Mouse (Mus musculus): ENCODE measurements at regions not wholly inside any gene's neighbourhood (a gene's known extent, or its start where the extent isn't known, plus 50 kb on each side); places are given as distances from the start of the nearest gene placed in this dataset.

- ATAC-seq (ENCODE audit: low FRiP score) (no peak), DNase-seq (ENCODE audit: low spot score) (no peak)
- Histone ChIP-seq H3K27me3 (ENCODE audit: control insufficient read depth, insufficient read depth, low read length) (no peaks in the 10 kb centered on the region), H3K9ac (ENCODE audit: low read depth, low read length) (no peak overlapping the region), H3K4me3 (ENCODE audit: low read depth, low read length) (no peak overlapping the region), H3K4me1 (replicated peaks; ENCODE audit: control insufficient read depth, insufficient read depth, low read length) (no peaks in the 10 kb centered on the region), H3K36me3 (ENCODE audit: control insufficient read depth, insufficient read depth, low read length) (no peaks in the 10 kb centered on the region), H3K27ac (ENCODE audit: low read depth, low read length) (no peak overlapping the region), H3K4me2 (replicated peaks; ENCODE audit: low read depth, low read length) (no peak overlapping the region), H3K9me3 (ENCODE audit: control insufficient read depth, low read length) (no peaks in the 10 kb centered on the region)
Measured at GRCm38 (mm10) chr8:64342397-64342796, 136.3 kb upstream of the Tll1 start.

GRCm38 (mm10) chr8:64337356-64337755, 131.3 kb upstream of the Tll1 start:
- Histone ChIP-seq H3K4me3 (ENCODE audit: low read depth, low read length) (no peak overlapping the region), H3K27ac (ENCODE audit: low read depth, low read length) (no peak overlapping the region), H3K4me2 (replicated peaks; ENCODE audit: low read depth, low read length) (no peak overlapping the region), H3K9ac (ENCODE audit: low read depth, low read length) (no peak overlapping the region), H3K9me3 (ENCODE audit: control insufficient read depth, low read length) (no peaks in the 10 kb centered on the region), H3K4me1 (replicated peaks; ENCODE audit: control insufficient read depth, insufficient read depth, low read length) (no peaks in the 10 kb centered on the region), H3K36me3 (ENCODE audit: control insufficient read depth, insufficient read depth, low read length) (no peaks in the 10 kb centered on the region), H3K27me3 (ENCODE audit: control insufficient read depth, insufficient read depth, low read length) (no peaks in the 10 kb centered on the region)
- no peak for DNase-seq (ENCODE audit: low spot score)
- ATAC-seq (ENCODE audit: low FRiP score), result no peak
- 77% methylated on average over 7 of the region's 7 CpGs for WGBS

DNA sequence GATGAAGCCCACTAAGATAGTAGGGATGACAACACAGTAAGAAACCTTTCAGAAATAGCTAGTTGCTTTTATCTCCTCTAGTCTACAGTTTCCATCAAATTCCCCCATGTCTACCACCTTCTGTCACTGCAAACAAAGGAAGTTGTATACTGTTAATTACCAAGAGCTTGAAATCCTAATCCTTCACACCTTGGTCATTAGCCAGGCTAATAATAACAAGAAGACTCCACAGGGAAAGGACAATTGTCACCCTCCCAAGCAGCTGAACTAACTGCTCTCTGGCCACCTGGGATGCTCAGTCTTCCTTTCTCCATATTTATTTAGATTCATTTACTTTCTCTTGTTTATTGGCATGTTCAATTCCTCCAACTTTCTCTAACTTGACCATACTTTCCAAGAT, 130.5 kb upstream of the Tll1 start:
- Histone ChIP-seq H3K36me3 (ENCODE audit: control insufficient read depth, insufficient read depth, low read length) (no peaks in the 10 kb centered on the region), H3K4me2 (replicated peaks; ENCODE audit: low read depth, low read length) (no peak overlapping the region), H3K4me3 (ENCODE audit: low read depth, low read length) (no peak overlapping the region), H3K4me1 (replicated peaks; ENCODE audit: control insufficient read depth, insufficient read depth, low read length) (no peaks in the 10 kb centered on the region), H3K27me3 (ENCODE audit: control insufficient read depth, insufficient read depth, low read length) (no peaks in the 10 kb centered on the region), H3K27ac (ENCODE audit: low read depth, low read length) (no peak overlapping the region), H3K9me3 (ENCODE audit: control insufficient read depth, low read length) (no peaks in the 10 kb centered on the region), H3K9ac (ENCODE audit: low read depth, low read length) (no peak overlapping the region)
- ATAC-seq (ENCODE audit: low FRiP score), result no peak
- DNase-seq (ENCODE audit: low spot score), result no peak

GRCm38 (mm10) chr8:64335495-64335894, 129.4 kb upstream of the Tll1 start:
- ATAC-seq (ENCODE audit: low FRiP score), result no peak
- WGBS, result 59% methylated on average over 5 of the region's 5 CpGs
- Histone ChIP-seq H3K9ac (ENCODE audit: low read depth, low read length) (no peak overlapping the region), H3K27me3 (ENCODE audit: control insufficient read depth, insufficient read depth, low read length) (no peaks in the 10 kb centered on the region), H3K36me3 (ENCODE audit: control insufficient read depth, insufficient read depth, low read length) (no peaks in the 10 kb centered on the region), H3K27ac (ENCODE audit: low read depth, low read length) (no peak overlapping the region), H3K9me3 (ENCODE audit: control insufficient read depth, low read length) (no peaks in the 10 kb centered on the region), H3K4me2 (replicated peaks; ENCODE audit: low read depth, low read length) (no peak overlapping the region), H3K4me1 (replicated peaks; ENCODE audit: control insufficient read depth, insufficient read depth, low read length) (no peaks in the 10 kb centered on the region), H3K4me3 (ENCODE audit: low read depth, low read length) (no peak overlapping the region)
- DNase-seq (ENCODE audit: low spot score), result no peak

- WGBS, result 88% methylated on average over 2 of the region's 2 CpGs
- ATAC-seq (ENCODE audit: low FRiP score) (no peak), DNase-seq (ENCODE audit: low spot score) (no peak)
- no peak overlapping the region for H3K9ac ChIP-seq (ENCODE audit: low read depth, low read length)
- no peaks in the 10 kb centered on the region for H3K27me3 ChIP-seq (ENCODE audit: control insufficient read depth, insufficient read depth, low read length)
- no peak overlapping the region for H3K4me2 ChIP-seq (replicated peaks; ENCODE audit: low read depth, low read length)
- no peaks in the 10 kb centered on the region for H3K9me3 ChIP-seq (ENCODE audit: control insufficient read depth, low read length)
- no peaks in the 10 kb centered on the region for H3K36me3 ChIP-seq (ENCODE audit: control insufficient read depth, insufficient read depth, low read length)
- no peak overlapping the region for H3K4me3 ChIP-seq (ENCODE audit: low read depth, low read length)
- H3K27ac ChIP-seq (ENCODE audit: low read depth, low read length), result no peak overlapping the region
- no peaks in the 10 kb centered on the region for H3K4me1 ChIP-seq (replicated peaks; ENCODE audit: control insufficient read depth, insufficient read depth, low read length)
Measured at GRCm38 (mm10) chr8:64323985-64324384, 117.9 kb upstream of the Tll1 start.

DNA sequence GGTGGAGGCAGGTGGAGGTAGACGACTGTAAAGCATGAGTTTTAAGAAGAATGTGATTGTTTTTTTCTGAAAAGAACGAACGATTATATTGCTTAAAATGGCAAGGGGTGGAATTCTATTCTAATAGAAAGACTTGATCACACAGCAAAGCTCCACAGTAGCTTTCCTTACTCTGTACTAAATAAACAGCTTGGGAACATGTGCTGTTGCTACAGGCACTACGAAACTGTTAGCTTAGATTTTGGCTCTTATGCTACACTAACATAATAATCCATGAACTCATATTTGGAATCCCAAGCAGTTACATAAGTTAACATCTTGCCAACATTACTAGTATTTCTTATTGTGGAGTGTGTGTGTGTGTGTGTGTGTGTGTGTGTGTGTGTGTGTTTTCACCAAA, 114.3 kb upstream of the Tll1 start:
- no peak overlapping the region for H3K27ac ChIP-seq (ENCODE audit: low read depth, low read length)
- no peaks in the 10 kb centered on the region for H3K27me3 ChIP-seq (ENCODE audit: control insufficient read depth, insufficient read depth, low read length)
- H3K36me3 ChIP-seq (ENCODE audit: control insufficient read depth, insufficient read depth, low read length), result no peaks in the 10 kb centered on the region
- WGBS, result 88% methylated on average over 4 of the region's 4 CpGs
- no peak overlapping the region for H3K9ac ChIP-seq (ENCODE audit: low read depth, low read length)
- no peaks in the 10 kb centered on the region for H3K9me3 ChIP-seq (ENCODE audit: control insufficient read depth, low read length)
- no peak for ATAC-seq (ENCODE audit: low FRiP score)
- H3K4me3 ChIP-seq (ENCODE audit: low read depth, low read length), result no peak overlapping the region
- H3K4me1 ChIP-seq (replicated peaks; ENCODE audit: control insufficient read depth, insufficient read depth, low read length), result no peaks in the 10 kb centered on the region
- H3K4me2 ChIP-seq (replicated peaks; ENCODE audit: low read depth, low read length), result no peak overlapping the region
- DNase-seq (ENCODE audit: low spot score), result no peak

GRCm38 (mm10) chr8:64319220-64319820, 113.2 kb upstream of the Tll1 start:
- WGBS, result 73% methylated on average over 6 of the region's 6 CpGs
- ATAC-seq (ENCODE audit: low FRiP score) (no peak), DNase-seq (ENCODE audit: low spot score) (no peak)
- Histone ChIP-seq H3K9ac (ENCODE audit: low read depth, low read length) (no peak overlapping the region), H3K36me3 (ENCODE audit: control insufficient read depth, insufficient read depth, low read length) (no peaks in the 10 kb centered on the region), H3K4me2 (replicated peaks; ENCODE audit: low read depth, low read length) (no peak overlapping the region), H3K4me3 (ENCODE audit: low read depth, low read length) (no peak overlapping the region), H3K27me3 (ENCODE audit: control insufficient read depth, insufficient read depth, low read length) (no peaks in the 10 kb centered on the region), H3K4me1 (replicated peaks; ENCODE audit: control insufficient read depth, insufficient read depth, low read length) (no peaks in the 10 kb centered on the region), H3K27ac (ENCODE audit: low read depth, low read length) (no peak overlapping the region), H3K9me3 (ENCODE audit: control insufficient read depth, low read length) (no peaks in the 10 kb centered on the region)

DNA sequence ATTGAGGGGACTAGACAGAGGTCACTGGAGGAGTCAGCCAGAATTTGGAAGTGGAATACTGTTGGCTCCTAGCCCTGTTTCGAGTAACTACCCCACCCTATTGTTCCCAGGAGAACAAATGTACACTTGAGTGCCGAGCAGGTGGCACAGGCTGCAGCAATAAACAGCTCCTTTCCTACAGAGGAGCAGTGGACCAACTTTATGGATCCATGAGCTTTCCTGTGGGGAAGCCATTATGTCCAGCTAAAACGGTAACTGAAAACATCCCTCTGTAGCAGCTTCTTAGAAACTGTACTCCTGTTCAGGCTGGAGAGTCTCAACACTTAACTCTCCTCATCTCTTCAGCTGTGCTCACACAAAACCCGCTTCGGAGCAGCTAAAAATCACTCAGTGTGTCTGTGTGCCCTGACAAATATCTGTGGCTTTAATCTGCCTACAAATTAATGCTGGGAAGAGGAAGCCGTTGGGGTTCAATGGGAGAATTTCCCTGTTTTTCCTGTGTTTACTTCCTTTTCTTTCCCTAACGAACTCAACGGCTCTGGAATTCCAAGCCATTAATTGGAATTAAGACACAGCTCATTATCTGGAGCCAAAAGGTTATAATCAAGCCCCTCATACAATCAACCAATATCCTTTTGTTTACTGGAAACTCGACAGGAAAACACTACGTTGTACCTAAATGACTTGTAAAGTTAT, 112.6 kb upstream of the Tll1 start:
- Histone ChIP-seq H3K4me2 (replicated peaks; ENCODE audit: low read depth, low read length) (no peak overlapping the region), H3K9ac (ENCODE audit: low read depth, low read length) (no peak overlapping the region), H3K4me3 (ENCODE audit: low read depth, low read length) (no peak overlapping the region), H3K36me3 (ENCODE audit: control insufficient read depth, insufficient read depth, low read length) (no peaks in the 10 kb centered on the region), H3K27me3 (ENCODE audit: control insufficient read depth, insufficient read depth, low read length) (no peaks in the 10 kb centered on the region), H3K9me3 (ENCODE audit: control insufficient read depth, low read length) (no peaks in the 10 kb centered on the region), H3K27ac (ENCODE audit: low read depth, low read length) (no peak overlapping the region), H3K4me1 (replicated peaks; ENCODE audit: control insufficient read depth, insufficient read depth, low read length) (no peaks in the 10 kb centered on the region)
- no peak for ATAC-seq (ENCODE audit: low FRiP score)
- no peak for DNase-seq (ENCODE audit: low spot score)
- 76% methylated on average over 10 of the region's 10 CpGs for WGBS

GRCm38 (mm10) chr8:64317815-64318214, 111.7 kb upstream of the Tll1 start:
- no peaks in the 10 kb centered on the region for H3K9me3 ChIP-seq (ENCODE audit: control insufficient read depth, low read length)
- no peaks in the 10 kb centered on the region for H3K4me1 ChIP-seq (replicated peaks; ENCODE audit: control insufficient read depth, insufficient read depth, low read length)
- H3K27me3 ChIP-seq (ENCODE audit: control insufficient read depth, insufficient read depth, low read length), result no peaks in the 10 kb centered on the region
- no peak for DNase-seq (ENCODE audit: low spot score)
- ATAC-seq (ENCODE audit: low FRiP score), result no peak
- no peaks in the 10 kb centered on the region for H3K36me3 ChIP-seq (ENCODE audit: control insufficient read depth, insufficient read depth, low read length)
- H3K9ac ChIP-seq (ENCODE audit: low read depth, low read length), result no peak overlapping the region
- no peak overlapping the region for H3K27ac ChIP-seq (ENCODE audit: low read depth, low read length)
- no peak overlapping the region for H3K4me3 ChIP-seq (ENCODE audit: low read depth, low read length)
- H3K4me2 ChIP-seq (replicated peaks; ENCODE audit: low read depth, low read length), result no peak overlapping the region

Data from hindbrain, embryonic 11.5 days (tissue).